Mouse (Mus musculus): ENCODE results near the gene Ssr3. TPM values are rescaled to one million over a fixed set of nuclear protein-coding genes. Genes with fewer than 3 reads are reported as not detected.
A peak's percentile ranks its signal among the peaks of the same experiment; 100 is the strongest.
"Not testable (repeated sequence)": the region's sequence is repeated elsewhere in the genome, so short reads cannot be mapped to it uniquely, and the experiment has no call there.

Gene Ssr3
- polyA plus RNA-seq (2012; rRNA removed) = 167 and 205 TPM in 2 replicates

DNA sequence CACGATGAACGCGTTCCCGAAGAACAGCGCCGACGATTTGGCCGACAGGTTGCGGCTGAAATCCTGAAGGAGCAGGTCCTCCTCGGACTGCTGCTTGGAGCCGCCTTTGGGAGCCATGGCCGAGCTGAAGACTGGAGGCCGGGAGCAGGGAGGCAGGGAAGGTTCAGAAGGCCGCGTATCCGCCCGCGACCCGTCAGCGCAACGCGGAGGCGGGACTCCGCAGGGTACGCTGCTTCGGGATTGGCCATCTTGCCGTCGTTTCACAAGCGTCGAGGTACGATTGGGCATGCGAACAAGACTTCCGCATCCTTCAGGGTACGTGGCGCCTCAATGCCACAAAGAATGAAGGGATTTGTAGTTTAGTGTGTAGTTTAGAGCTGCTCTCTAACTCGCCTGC, at the start of gene Ssr3:
TSS of gene Ssr3 (minus strand) at position 203 of the 397 bp plus-strand sequence.
- peak; percentile 70 for DNase-seq (ENCODE audit: low read depth)

DNA sequence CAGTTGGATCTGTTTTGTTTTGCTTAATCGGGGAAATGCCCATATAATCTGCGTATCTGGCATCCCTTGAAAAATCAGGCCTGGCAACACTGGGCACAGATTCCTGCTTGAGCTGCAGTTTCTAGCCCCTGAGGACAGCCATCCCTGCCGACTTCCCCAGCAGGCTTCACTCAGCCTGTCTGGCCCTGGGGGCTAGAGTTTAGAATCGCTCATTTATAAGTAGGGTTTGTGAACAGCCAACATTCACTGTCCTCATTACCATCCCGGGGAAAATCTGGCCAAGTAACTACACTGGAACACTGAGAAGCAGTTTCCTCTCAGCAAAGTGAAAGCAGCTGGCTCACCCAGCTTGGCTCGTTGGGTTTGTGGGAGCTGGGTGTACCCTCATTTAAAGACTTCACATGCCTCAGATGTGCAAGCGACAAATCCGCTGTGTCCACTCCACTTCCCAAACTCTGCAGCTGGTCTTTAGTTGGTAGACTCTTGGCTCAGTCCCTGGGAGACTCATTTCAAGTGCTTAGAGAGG, 49.2 kb upstream of the Ssr3 start:
- DNase-seq (ENCODE audit: low read depth) = no peak

DNA sequence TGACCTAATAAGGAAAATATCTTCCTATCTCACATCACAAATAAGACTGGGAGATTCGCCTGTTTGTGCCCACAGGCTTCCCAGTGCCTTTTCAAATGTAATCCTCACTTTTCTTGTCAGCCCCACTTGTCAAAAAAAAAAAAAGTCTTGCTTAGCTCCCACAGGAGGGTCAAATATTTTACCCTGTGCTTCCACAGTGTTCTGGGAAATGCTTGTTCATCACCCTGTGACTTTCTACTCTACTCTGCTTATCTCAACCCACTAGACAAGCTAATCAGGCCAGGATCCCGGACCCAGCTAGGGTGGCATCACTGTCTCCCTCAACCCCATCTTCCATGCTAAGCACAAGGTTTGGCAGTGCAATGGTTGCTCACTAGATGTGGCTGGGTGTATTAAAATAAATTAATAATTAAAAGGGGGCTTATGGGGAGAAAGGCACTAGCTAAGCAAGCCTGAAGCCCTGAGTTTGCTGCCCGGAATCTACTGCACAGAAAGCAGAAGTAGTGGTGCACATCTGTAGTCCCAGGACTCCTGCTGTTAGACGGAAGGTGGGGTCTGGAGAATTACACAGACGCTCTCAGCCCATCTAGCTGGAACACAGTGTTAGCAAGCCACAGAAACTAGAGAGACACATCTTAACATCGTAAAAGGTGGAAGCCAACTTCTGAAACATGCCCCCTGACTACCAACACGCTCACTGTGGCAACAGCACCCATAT, 46.2 kb upstream of the Ssr3 start:
- DNase-seq (ENCODE audit: low read depth) = no peak

DNA sequence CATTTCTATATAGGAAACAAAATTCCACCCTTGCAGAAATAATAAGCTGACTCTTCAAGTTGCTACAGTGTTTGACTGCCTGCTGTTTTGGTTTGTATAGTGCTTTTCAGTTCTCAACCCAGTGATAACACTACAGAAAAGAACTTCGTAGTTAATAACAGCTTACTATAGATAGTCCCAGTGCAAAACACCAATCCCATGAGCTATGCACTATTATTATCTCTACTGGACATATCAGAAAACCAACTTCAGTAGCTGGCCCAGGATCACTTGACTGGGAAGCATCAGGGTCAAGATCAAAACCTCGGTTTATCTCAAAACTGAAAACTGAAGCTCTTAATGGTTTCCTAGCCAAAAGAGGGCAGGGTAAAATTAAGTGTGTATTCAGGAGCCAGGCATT, 43.4 kb upstream of the Ssr3 start:
- no peak for DNase-seq (ENCODE audit: low read depth)

DNA sequence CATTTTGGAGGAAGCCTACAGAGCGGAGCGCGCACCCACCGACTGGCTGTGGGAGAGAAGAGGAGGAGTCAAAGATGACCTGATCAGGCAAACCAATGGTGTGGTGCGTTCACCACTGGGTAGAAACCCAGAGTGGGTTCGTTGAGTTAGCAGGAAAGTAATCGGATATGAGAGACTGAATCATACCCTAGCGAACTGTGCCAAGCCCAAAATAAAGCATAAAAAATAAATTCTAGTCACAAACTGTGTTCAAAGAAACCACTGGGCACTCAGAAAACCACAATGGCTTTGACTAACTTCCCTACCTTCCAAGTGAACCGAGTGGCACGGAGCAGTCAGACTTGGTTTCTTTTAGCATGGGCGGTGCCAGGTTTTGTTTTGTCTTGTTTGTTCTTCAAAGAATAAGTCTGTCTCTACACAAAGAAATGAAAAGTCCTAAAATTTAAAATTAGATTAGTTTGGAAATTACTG, 42.7 kb upstream of the Ssr3 start:
- DNase-seq (ENCODE audit: low read depth) = no peak

DNA sequence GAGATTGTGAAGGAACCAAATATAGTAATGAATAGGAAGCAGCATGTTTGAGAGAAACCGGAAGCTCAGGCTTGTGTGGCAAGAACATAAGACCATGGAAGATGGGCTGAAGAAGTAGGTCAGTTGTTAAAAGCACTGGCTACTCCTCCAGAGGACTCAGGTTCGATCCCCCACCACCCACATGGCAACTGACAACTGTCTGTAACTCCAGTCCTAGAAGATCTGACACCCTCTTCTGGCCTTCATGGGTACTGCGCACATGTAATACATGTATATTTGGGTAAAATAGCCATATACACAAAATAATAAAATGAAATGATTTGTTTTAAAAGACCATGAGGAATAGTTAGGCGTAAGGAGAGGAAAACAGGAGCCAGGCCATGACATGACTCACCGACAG, 39.8 kb upstream of the Ssr3 start:
- no peak for DNase-seq (ENCODE audit: low read depth)

DNA sequence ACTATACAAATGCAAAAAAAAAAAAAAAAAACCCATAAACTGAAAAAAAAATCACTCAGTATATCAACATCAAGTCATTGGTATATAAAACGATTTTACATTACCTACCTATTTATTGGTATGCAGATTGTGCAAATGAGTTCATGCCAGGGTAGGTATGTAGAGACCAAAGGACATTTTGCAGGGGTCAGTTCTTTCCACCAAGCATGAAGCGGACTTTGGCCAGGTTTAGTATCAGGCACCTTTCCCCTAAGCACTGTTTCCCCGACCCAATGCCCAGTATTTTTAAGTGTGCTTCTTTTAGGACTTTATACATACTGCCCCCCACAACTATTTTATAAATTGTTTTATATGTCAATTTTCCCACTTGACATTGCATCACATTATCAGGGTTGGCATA, 27.3 kb upstream of the Ssr3 start:
- DNase-seq (ENCODE audit: low read depth) = no peak

DNA sequence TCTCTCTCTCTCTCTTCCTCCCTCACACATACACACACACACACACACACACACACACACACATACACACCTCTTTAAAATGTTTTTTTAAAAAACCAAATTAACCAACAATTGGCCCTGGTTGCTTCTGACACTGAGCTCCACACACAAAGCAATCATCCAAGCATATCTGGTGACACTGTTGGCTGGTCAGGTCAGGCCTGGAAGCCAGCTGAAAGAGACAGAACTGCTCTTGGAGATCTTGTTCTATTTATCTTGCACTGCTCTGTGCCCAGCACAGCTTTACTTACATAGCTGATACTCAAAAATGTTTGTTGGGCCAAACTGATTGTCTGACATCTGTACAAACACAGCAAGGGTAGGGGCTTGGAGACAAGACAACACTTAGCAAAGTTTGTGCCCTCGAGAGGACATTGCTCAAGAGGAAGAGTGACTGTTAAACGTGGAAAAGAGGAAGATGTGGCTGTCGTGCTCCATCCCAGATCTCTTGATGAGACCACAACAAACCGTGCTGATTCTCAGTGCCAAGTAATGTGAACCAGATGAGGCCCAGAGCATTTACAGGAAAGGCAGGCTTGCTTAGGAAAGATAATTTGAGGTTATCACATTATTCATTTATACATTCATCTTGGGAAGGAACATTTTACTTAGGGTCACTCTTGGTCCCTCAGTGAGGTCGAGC, 25.6 kb upstream of the Ssr3 start:
- DNase-seq (ENCODE audit: low read depth) = no peak

DNA sequence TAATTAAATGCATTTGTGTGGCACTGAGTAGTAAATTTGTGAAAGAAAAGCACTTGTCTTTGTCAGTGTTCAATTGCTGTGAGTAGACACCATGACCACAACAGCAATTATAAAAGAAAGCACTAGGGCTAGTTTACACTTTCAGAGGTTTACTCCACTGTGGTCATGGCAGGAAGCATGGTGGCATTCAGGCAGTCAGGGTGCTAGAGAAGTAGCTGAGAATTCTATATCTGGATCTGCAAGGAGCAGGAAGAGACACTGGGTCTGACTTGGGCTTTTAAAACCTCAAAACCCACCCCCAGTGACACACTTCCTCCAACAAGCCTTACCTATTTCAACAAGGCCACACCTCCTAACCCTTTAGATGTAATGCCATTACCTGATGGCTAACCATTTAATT, 24.1 kb upstream of the Ssr3 start:
- no peak for DNase-seq (ENCODE audit: low read depth)

DNA sequence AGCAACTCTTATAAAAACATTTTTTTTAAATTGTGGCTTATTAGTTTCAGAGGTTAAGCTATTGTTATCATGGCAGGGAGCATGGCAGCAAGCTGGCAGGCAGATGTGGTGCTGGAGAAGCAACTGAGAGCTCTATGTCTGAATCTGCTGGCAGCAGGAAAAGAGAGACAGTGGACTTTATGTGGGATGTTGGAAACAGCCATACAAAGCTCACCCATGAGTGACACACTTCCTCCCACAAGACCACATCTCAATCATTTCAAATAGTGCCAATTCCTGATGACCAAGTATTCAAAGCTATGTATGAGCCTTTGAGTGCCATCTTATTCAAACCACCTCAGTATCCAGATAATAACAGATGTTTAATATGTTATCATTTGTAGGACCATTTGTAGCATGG, 15.5 kb upstream of the Ssr3 start:
- DNase-seq (ENCODE audit: low read depth) = no peak

DNA sequence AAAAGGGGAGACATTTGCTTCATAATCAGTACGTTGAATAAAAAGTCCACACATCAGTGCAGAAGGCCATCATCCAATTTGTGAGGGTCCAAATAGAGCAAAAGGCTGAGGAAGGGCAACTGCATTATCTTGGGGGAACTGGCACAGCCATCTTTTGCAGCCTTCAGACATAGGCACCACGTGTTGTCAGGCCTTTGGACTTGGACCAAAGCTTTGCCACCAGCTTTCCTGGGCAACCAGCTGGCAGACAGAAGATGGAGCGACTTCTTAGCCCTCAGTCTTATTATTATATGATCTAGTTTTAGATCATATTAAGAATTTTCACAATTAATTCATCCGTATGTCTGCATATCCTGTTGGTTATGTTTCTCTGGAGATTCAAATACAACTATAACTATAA, 13.4 kb upstream of the Ssr3 start:
- DNase-seq (ENCODE audit: low read depth) = no peak

DNA sequence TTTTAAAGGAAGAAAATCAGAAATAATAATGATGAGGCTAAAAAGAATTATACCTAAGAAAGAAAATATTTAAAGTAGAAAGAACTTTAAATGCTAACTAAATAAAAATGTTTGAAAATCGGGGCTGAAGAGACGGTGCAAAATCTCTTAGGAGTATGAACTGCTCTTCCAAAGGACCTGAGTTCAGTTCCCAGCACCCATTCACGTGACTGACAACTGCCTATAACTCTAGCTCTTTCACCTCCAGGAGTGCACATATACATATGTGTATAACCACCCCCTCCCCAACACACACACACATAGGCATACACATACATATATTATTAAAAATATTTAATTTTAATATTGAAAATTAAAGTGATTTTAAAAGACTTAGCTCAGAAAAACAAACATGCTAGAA, 5.1 kb upstream of the Ssr3 start:
- DNase-seq (ENCODE audit: low read depth) = no peak

DNA sequence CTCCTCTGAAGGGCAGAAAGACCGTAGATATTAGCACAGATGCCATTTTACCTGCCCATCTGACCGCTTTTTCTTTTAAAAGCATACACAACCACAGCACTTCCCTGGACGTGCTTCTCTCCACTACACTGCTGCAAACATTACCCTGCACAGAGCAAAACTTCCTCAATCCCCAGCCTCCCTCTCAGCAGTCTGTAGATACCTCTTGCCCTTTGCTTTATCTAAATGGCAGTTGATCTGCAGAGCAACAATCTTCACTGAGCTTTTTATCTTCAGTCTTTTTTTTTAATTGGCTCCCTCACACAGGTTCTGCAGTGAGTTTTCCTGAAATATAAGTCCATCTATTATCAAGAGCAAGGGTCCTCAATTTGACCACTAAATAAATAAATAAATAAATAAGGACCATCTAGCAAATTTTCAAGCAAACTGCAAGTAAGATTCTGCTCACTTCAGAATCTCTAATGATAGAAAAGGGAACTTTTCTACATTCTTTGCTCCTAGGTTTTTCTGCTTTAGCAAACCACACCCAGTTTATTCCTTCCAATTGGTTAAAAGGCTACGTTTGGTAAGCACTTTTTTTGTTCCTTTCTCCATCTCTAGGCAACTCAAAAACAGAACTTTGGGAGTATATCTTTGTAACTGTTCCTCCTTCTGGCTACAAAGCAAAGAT, 4.5 kb upstream of the Ssr3 start:
- no peak for DNase-seq (ENCODE audit: low read depth)

DNA sequence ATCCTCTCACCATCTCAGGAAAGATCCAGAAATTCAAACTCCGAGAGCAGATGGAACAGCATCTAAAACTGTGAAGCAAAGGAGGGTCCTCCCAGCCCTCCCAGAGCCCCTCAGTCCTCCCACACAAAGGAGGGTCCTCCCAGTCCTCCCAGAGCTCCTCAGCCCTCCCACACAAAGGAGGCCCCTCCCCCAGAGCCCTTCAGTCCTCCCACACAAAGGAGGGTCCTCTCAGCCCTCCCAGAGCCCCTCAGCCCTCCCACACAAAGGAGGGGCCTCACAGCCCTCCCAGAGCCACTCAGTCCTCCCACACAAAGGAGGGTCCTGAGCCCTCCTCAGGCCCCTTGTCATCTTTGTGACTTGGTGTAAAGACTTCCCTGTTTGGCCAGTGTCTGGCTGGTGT, 2.7 kb upstream of the Ssr3 start:
- not testable (repeated sequence) for DNase-seq (ENCODE audit: low read depth)

DNA sequence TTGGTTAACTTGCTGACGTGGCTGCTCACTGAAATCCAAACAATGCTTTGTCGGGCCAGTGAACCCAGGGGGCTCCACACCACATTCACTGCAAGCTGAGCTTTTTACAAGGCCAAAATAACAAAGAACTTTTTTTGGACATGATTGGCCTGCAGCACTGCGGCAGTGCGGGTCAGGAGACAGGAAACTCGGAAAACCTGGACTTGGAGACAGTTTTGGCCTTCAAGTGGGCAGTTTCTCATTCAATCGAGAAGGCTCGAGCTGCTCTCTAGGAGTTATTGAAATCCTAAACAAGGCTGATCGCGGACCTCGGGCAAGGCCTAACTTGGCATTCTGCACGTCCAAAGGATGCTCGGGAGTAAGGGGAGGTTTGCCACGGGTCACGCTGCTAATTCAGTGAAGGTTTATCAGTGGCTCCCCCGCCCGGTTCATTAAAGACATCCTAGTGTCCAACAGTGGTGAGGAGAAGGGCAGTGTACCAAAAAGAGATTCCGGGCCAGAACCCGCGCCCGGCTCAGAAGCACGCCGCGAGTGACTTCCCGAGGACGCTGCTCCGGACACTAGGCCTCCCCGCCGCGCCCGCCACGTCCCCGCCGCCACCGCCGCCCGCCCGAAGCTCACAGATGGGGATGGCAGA, 521 bp downstream of the Ssr3 start:
- DNase-seq (ENCODE audit: low read depth) = no peak

DNA sequence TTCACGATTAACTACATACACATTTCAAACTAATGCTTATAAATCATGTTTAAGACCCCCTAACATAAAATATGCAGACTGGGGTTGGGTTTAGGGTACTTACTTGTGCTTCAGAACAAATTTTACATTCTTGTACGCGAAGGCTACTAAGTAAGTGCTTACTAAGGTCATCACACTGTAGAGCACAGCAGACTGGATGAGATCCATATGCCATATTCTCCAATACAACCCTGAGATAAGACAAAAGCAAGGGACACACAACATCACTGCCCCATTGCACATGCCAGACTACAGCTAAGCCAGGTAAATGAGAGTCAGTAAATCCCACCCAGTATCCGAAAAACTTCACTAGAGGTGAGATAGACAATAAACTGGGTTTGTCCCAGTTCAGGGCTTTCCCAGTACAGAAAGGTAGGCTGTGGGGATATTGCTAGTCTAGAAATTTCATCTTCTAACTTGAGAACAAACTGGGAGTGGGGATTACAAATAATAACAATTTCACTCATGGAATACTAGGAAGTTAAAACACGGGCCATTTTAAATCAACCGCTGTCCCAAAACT, 1.1 kb downstream of the Ssr3 start:
- DNase-seq (ENCODE audit: low read depth) = no peak

DNA sequence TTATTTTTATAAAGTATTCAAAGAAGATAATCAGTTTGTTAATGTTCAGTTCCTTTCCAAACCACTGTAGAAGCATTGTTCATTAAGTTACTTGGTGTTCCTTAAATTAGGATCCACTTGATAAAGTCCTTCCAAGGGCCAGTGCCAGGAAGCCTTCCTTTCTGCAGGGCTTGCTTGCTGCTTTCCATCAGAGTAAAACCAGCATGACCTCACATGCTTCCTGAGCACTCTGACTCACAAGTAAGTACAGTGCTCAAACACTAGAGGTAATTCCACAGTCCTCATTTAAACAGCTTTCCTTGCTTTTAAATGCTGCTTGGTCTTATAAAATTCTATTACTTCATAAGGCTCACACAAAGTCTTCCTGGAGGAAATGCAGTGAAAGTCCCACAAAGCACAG, 6.7 kb downstream of the Ssr3 start:
- DNase-seq (ENCODE audit: low read depth) = no peak

DNA sequence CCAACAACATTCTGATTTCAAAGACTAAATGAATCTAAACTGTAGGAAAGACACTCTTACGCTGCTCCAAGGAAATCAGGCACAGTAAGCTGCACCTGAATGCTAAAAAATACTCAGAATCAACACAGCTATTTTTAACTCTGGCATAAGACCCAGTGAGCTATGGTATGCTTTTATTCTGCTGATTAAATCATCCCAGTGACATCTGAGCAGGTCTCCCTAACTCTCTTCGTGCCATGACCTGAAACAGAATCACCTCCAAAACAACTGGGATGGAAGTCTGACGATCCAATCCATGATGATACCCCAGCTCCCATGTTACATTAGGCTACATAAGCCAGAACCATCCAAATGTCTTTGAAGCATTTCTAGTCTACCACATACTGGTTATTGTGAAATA, 8.0 kb downstream of the Ssr3 start:
- no peak for DNase-seq (ENCODE audit: low read depth)

DNA sequence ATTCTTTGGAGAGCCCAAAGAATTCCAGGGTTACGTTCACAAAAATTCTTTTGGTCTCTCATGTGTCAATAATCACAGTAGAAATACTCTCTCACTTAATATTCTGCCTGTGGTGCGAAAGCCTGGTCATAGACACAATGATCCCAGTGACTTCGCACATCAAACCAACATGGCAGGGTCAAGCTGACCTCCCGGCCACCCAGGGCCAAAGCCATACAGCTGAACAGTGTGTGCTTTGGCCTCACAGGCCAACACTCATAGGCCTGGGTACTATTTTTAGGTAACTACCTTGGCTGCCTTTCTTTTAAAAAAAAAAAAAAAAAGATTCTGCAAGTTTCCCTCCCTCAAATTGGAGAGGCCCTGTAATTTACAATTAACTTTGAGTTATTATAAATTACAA, 11.3 kb downstream of the Ssr3 start:
- no peak for DNase-seq (ENCODE audit: low read depth)

DNA sequence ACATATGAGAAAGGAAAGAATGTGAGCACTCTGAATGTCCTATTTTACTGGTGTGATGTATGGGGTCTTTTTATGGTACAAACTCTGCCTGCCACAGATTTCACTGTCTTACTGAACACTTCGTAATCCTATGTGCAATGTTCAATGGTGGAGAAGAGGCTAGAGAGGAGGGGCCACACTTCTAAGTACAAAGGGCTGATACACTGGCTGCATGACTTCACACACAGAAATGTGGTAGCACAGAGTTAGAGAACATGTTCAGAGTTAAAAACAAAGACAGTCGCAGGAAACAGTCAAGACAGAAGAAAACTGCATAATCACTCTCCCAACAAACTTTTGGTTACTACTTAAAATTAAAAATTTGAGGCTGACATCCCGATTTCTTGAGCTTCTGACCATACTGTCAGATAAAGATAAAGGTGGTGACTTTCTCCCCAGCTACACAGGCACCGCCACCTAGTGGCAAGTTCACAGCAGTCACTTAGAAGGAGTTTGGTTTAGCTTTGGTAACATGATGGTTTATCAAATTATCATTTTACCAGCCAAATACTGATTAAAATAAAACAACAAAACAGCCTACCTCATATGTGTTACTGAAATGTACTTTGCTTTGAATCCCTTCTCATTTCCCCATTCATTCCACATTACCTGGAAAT, 12.4 kb downstream of the Ssr3 start:
- no peak for DNase-seq (ENCODE audit: low read depth)

DNA sequence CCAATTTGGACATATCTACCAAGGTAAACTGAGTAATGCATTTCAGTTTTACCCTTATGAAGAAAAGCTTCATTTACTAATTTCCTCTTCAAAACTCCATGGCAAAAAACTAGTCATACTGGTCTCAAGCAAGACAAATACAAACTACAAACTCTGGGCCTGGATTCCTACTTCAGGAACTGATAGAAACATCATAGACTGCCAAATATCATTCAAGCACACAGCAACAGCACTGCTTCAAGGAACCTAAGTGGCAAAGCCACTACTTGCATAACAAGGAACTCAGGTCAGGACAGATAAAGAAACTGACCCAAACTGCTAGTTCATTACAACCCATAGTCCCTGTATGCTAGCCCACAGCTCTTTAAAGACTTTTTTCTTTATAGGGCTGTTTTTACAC, 13.7 kb downstream of the Ssr3 start:
- DNase-seq (ENCODE audit: low read depth) = no peak
